Mouse (Mus musculus) kidney, embryonic 14.5 days (tissue): Measurements from ENCODE around the gene 9230102O04Rik. TPM values are rescaled to one million over a fixed set of nuclear protein-coding genes. Genes with fewer than 3 reads are reported as not detected.
A peak's percentile ranks its signal among the peaks of the same experiment; 100 is the strongest.

Experiments used
- ATAC-seq: fragments of 200-750 bp; cut with Nextera tagmentation; 2 replicates; pipeline ENCODE4 v1.8.0; 2017; ENCODE audit warnings: moderate number of reproducible peaks, mild to moderate bottlenecking, moderate TSS enrichment, moderate library complexity; ENCODE audit not compliant: low FRiP score, low TSS enrichment
- H3K27ac ChIP-seq: fragments of 300-500 bp; sonication (generic); 2 replicates; pipeline ENCODE4 v1.5.1; 2014; ENCODE audit warnings: low read depth, mild to moderate bottlenecking, low read length, moderate library complexity, mixed read lengths
- H3K27me3 ChIP-seq: fragments of 300-500 bp; sonication (generic); 2 replicates; pipeline ENCODE4 v1.6.1; 2014; ENCODE audit warnings: mild to moderate bottlenecking, low read length; ENCODE audit not compliant: control insufficient read depth, insufficient read depth
- H3K36me3 ChIP-seq: fragments of 300-500 bp; sonication (generic); 2 replicates; pipeline ENCODE4 v1.6.1; 2014; ENCODE audit warnings: low read length, mixed read lengths; ENCODE audit not compliant: control insufficient read depth, insufficient read depth
- H3K4me1 ChIP-seq: fragments of 300-500 bp; sonication (generic); 2 replicates; pipeline ENCODE4 v1.6.1; 2014; ENCODE audit warnings: low read length, mixed read lengths; ENCODE audit not compliant: control insufficient read depth, insufficient read depth
- H3K4me2 ChIP-seq: fragments of 300-500 bp; sonication (generic); replicated peaks from 2 replicates; pipeline ENCODE4 v1.6.1; 2014; ENCODE audit warnings: low read depth, mild to moderate bottlenecking, low read length
- H3K4me3 ChIP-seq: fragments of 300-500 bp; sonication (generic); 2 replicates; pipeline ENCODE4 v1.5.1; 2014; ENCODE audit warnings: mild to moderate bottlenecking, low read length
- H3K9ac ChIP-seq: fragments of 300-500 bp; sonication (generic); 2 replicates; pipeline ENCODE4 v1.6.1; 2014; ENCODE audit warnings: low read depth, mild to moderate bottlenecking, low read length, moderate library complexity
- H3K9me3 ChIP-seq: fragments of 300-500 bp; sonication (generic); 2 replicates; pipeline ENCODE4 v1.6.1; 2016; ENCODE audit warnings: low read length; ENCODE audit not compliant: control insufficient read depth
- WGBS: fragments of 180-500 bp; shearing (Covaris S2); extraction: QIAGEN DNeasy Blood & Tissue Kit; methylation state at CpG from one replicate; pipeline ENCODE4 v1.1.7; 2014; 5-methylcytosine and 5-hydroxymethylcytosine counted together
- polyA plus RNA-seq: library from polyadenylated mRNA; unstranded; fragments of >200 nt; fragmentation: Nextera tagmentation; extraction: Ambion mirVana; gene quantifications from 2 replicates; pipeline ENCODE4 v1.2.1, GENCODE M21; 2014

The 9230102O04Rik gene
- polyA plus RNA-seq, 1 experiment from 2014 or later, result 5.0 TPM

GRCm38 (mm10) chr2:9887636-9888035 is 1.7 kb downstream of the 9230102O04Rik start:
- Histone ChIP-seq H3K9me3 (no peaks in the 10 kb centered on the region), H3K27ac (peak overlapping the region; percentile 75; the same call in 1 of the 2 replicates), H3K4me2 (peak overlapping the region; percentile 29; the same call in 1 of the 2 replicates), H3K36me3 (no peaks in the 10 kb centered on the region), H3K4me1 (peaks cover 7% of the 10 kb centered on the region; the same call in 1 of the 2 replicates), H3K9ac (peak overlapping the region; percentile 67), H3K27me3 (peaks cover 76% of the 10 kb centered on the region), H3K4me3 (peak overlapping the region; percentile 42)
- no peak for ATAC-seq
- WGBS, result 0% methylated on average over 7 of the region's 7 CpGs

DNA sequence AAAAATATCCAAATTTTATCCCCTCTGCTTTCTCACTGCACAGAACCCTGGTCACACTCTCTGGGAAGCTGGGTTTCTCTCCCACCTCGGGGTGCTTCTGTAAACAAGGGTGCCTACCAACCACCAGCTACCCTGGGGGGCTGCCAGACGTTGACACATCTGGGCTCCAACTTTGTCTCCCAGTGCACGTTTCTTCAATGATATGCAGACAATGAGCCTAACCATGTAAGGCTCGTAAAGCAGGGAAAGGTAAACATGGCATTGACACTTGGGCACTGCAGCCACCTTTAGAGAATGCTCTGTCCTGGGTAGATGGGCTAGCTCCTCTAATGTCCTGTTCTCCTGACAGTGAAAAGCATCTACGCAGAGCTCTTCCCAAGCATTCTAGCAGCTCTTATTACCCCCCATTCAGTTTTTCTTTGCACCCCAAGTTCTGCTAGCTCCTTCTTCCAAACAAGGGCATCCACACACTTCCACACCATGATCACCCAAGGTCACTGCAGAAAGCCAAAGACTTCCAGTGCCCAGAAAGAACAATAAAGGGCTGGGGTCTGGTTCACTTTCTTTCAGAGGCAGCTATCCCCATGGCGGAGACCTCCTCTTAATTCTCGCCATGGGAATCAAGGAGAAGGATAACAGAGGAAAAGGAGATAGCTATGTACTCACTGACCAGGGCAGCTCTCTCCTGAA is 2.3 kb downstream of the 9230102O04Rik start:
- H3K9ac ChIP-seq, result peak overlapping the region; percentile 67
- ATAC-seq, result no peak
- peak overlapping the region; percentile 75; the same call in 1 of the 2 replicates for H3K27ac ChIP-seq
- WGBS, result 0% methylated on average over 7 of the region's 7 CpGs
- H3K4me3 ChIP-seq, result peak overlapping the region; percentile 42
- peak overlapping the region; percentile 29 for H3K4me2 ChIP-seq
- peaks cover 7% of the 10 kb centered on the region; the same call in 1 of the 2 replicates for H3K4me1 ChIP-seq
- no peaks in the 10 kb centered on the region for H3K36me3 ChIP-seq
- no peaks in the 10 kb centered on the region for H3K9me3 ChIP-seq
- H3K27me3 ChIP-seq, result peaks cover 77% of the 10 kb centered on the region

GRCm38 (mm10) chr2:9886031-9886430 is 3.3 kb downstream of the 9230102O04Rik start:
- Histone ChIP-seq H3K4me1 (peaks cover 11% of the 10 kb centered on the region; the same call in 1 of the 2 replicates), H3K9me3 (no peaks in the 10 kb centered on the region), H3K27me3 (peaks cover 83% of the 10 kb centered on the region), H3K36me3 (no peaks in the 10 kb centered on the region), H3K4me3 (peak overlapping the region; percentile 42), H3K27ac (peak overlapping the region; percentile 19; the same call in 1 of the 2 replicates), H3K4me2 (peak overlapping the region; percentile 91), H3K9ac (peak overlapping the region; percentile 67; the same call in 1 of the 2 replicates)
- WGBS, result 10% methylated on average over 3 of the region's 3 CpGs
- no peak for ATAC-seq

DNA sequence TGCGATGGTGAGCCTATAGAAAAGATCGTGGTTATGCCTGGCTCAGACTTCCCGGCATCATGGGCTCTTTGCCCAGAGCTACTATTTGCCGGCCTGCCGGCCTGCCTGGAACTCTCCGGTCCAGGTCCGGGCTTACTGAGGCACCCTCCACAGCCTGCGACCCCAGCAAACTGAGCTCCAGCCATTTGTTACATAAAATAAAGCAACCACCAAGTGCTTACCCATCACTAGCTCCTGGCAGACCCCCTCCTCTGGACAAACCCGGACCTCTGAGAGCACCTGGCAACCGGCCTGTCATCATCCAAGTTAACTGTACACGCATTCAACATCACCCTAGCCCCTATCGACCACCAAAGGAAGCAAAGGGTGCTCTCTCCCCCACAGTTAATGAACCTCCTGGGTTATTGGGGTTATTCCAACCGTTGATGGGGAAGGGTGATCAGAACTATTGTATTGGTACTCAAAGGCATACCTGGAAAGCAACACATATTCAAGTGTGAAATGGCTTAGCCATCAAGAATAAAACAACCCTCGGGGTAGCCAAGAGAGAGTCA is 4.0 kb downstream of the 9230102O04Rik start:
- Histone ChIP-seq H3K27ac (peak overlapping the region; percentile 88; the same call in 1 of the 2 replicates), H3K9me3 (no peaks in the 10 kb centered on the region), H3K9ac (peak overlapping the region; percentile 67), H3K4me2 (peak overlapping the region; percentile 91), H3K4me3 (peak overlapping the region; percentile 42), H3K4me1 (peaks cover 11% of the 10 kb centered on the region; the same call in 1 of the 2 replicates), H3K27me3 (peaks cover 84% of the 10 kb centered on the region), H3K36me3 (no peaks in the 10 kb centered on the region)
- 5% methylated on average over 14 of the region's 14 CpGs for WGBS
- ATAC-seq, result no peak

DNA sequence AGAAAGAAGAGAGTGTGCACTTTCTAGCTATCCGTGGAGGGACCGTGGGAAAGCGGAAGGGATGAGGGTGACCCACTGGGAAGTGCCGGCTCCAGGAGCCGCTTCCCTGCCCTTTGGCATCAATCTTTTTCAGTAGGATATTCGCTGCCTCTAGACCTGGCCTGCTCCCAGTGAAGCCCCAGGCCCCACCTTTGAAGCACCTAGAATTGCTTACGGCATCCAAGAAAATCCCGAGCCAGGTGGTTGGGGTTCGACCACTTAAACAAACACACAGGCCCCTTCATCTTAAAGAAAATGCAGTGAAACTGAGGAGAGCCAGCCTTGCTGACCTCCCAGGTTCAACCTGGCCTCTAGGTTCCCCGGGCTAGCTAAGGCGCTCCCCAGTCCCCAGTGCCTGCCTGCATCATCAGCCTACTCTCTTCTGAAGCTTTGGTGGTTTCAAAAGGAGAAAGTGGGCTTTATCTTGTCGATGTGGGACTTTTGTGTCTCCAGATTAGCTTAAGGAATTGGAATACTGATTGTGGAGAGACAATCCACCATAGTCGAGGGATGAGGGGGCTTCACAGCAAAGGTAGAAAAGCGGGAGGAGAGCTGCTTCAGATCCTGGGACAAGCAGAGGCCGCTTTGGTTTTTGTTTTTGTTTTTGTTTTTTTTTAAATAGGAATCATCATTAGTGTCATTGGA is 4.7 kb downstream of the 9230102O04Rik start:
- Histone ChIP-seq H3K36me3 (no peaks in the 10 kb centered on the region), H3K27ac (peak overlapping the region; percentile 88; the same call in 1 of the 2 replicates), H3K9ac (peak overlapping the region; percentile 67), H3K4me3 (peak overlapping the region; percentile 42), H3K4me1 (peaks cover 11% of the 10 kb centered on the region; the same call in 1 of the 2 replicates), H3K9me3 (no peaks in the 10 kb centered on the region), H3K27me3 (peaks cover 82% of the 10 kb centered on the region), H3K4me2 (peak overlapping the region; percentile 91)
- no peak for ATAC-seq
- WGBS, result 5% methylated on average over 15 of the region's 15 CpGs

DNA sequence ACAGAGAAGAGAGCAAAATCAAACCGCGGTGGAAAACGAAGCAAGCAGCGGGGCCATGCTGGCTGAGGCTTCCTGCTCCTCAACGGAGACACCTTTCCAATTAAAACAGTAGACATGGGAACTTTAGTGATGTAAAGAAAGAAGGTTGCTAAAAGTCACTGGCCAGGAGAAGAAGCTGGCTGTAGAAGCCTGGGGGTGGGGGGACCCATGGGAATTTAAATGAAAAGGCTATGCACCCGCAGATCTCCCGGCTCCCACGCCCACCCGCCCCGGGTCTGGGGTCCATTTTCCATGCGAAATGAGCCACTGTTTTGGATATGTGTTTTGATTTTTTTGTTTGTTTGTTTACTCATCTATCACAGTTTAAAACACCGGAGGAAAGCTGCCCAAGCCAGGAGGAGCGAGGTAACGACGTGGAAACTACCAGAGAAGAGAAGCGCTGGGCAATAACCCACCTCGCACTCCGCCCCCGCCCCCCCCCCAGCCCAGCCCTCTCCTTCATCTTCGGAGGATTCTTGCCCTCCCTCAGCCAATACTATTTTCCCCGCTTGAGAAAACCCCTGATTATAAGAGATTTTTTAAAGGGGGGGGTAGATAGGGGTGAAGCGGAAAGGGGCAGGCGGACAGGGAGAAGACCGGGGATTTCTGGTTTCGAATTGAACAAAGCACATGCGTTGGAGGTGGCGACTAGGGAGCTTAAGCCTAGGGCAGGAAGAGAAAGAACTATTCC is 5.4 kb downstream of the 9230102O04Rik start:
- Histone ChIP-seq H3K27ac (peak overlapping the region; percentile 88; the same call in 1 of the 2 replicates), H3K9ac (peak overlapping the region; percentile 67; the same call in 1 of the 2 replicates), H3K4me1 (peaks cover 7% of the 10 kb centered on the region; the same call in 1 of the 2 replicates), H3K27me3 (peaks cover 75% of the 10 kb centered on the region), H3K36me3 (no peaks in the 10 kb centered on the region), H3K4me2 (peak overlapping the region; percentile 91), H3K4me3 (peak overlapping the region; percentile 42), H3K9me3 (no peaks in the 10 kb centered on the region)
- no peak for ATAC-seq
- WGBS, result 1% methylated on average over 27 of the region's 27 CpGs

- peak overlapping the region; percentile 88 for H3K27ac ChIP-seq
- H3K36me3 ChIP-seq, result no peaks in the 10 kb centered on the region
- H3K27me3 ChIP-seq, result peaks cover 73% of the 10 kb centered on the region
- no peak for ATAC-seq
- H3K9ac ChIP-seq, result peak overlapping the region; percentile 67
- under 1% methylated on average over 43 of the region's 43 CpGs for WGBS
- no peaks in the 10 kb centered on the region for H3K9me3 ChIP-seq
- H3K4me2 ChIP-seq, result peak overlapping the region; percentile 91
- peaks cover 7% of the 10 kb centered on the region; the same call in 1 of the 2 replicates for H3K4me1 ChIP-seq
- peak overlapping the region; percentile 42 for H3K4me3 ChIP-seq
These were observed 6.2 kb downstream of the 9230102O04Rik start for GRCm38 (mm10) chr2:9882926-9883802.
